Mouse (Mus musculus) ES-E14 (cell line): Measurements from ENCODE around the gene Igflr1. TPM values are rescaled to one million over a fixed set of nuclear protein-coding genes. Genes with fewer than 3 reads are reported as not detected.
A peak's percentile ranks its signal among the peaks of the same experiment; 100 is the strongest.

Source experiments
- DNase-seq: peaks from one replicate; pipeline ENCODE4 v3.0.0-alpha.2; 2013; ENCODE audit warnings: low read depth, low spot score
- H3K27ac ChIP-seq: 2 replicates; pipeline ENCODE4 v1.5.1; 2012; ENCODE audit warnings: low read depth, mild to moderate bottlenecking, low read length, moderate library complexity, mixed read lengths; ENCODE audit not compliant: poor library complexity, insufficient read depth, severe bottlenecking
- H3K36me3 ChIP-seq: 2 replicates; pipeline ENCODE4 v1.6.1; 2012; ENCODE audit warnings: mild to moderate bottlenecking, low read length, moderate library complexity, mixed read lengths; ENCODE audit not compliant: control insufficient read depth, poor library complexity, insufficient read depth, severe bottlenecking
- H3K4me1 ChIP-seq, 2 experiments: fragments of 150-350 bp in 1 of 2; sonication (generic) in 1 of 2; 2 replicates each; pipeline ENCODE4 v1.6.1; 2012; ENCODE audit warnings: low read length in 2 of 2, mild to moderate bottlenecking in 1 of 2, mixed read lengths in 1 of 2; ENCODE audit not compliant: control insufficient read depth in 2 of 2, insufficient read depth in 2 of 2, poor library complexity in 1 of 2
- H3K4me3 ChIP-seq, 2 experiments: fragments of 150-350 bp in 1 of 2; sonication (generic) in 1 of 2; 2 replicates each; pipeline ENCODE4 v1.5.1; 2012; ENCODE audit warnings: low read length in 2 of 2, low read depth in 1 of 2, mild to moderate bottlenecking in 1 of 2, mixed read lengths in 1 of 2; ENCODE audit not compliant: insufficient read depth in 1 of 2, poor library complexity in 1 of 2, severe bottlenecking in 1 of 2
- H3K9ac ChIP-seq: 2 replicates; pipeline ENCODE4 v1.6.1; 2012; ENCODE audit warnings: low read depth, mild to moderate bottlenecking, low read length, mixed read lengths; ENCODE audit not compliant: poor library complexity, insufficient read depth, severe bottlenecking
- H3K9me3 ChIP-seq: fragments of 150-350 bp; sonication (generic); 2 replicates; pipeline ENCODE4 v1.6.1; 2012; ENCODE audit warnings: low read depth, mild to moderate bottlenecking, low read length; ENCODE audit not compliant: control insufficient read depth, insufficient read depth
- CHD2 ChIP-seq: IDR thresholded peaks from 2 replicates; pipeline ENCODE4 v1.6.1; 2014; ENCODE audit warnings: mild to moderate bottlenecking, low read depth, low read length, inconsistent platforms
- HCFC1 ChIP-seq: IDR thresholded peaks from 2 replicates; pipeline ENCODE4 v1.6.1; 2012; ENCODE audit warnings: low read length, inconsistent platforms, borderline replicate concordance; ENCODE audit not compliant: insufficient read depth
- MAFK ChIP-seq: IDR thresholded peaks from 2 replicates; pipeline ENCODE4 v1.6.1; 2014; ENCODE audit warnings: mild to moderate bottlenecking, low read depth, low read length, inconsistent platforms; ENCODE audit not compliant: insufficient read depth
- ZC3H11A ChIP-seq: IDR thresholded peaks from 2 replicates; pipeline ENCODE4 v1.6.1; 2012; ENCODE audit warnings: low read depth, mild to moderate bottlenecking, inconsistent platforms, low read length, borderline replicate concordance
- ZNF384 ChIP-seq: IDR thresholded peaks from 2 replicates; pipeline ENCODE4 v1.6.1; 2012; ENCODE audit warnings: low read depth, low read length, inconsistent platforms
- in situ Hi-C, 2 experiments: fragments of 600-800 bp; cut with MboI; formaldehyde crosslinking; loops; one replicate each; pipeline ENCODE4 v1.15.1; 2025; ENCODE audit warnings: low sequenced_read_pairs in 2 of 2, inconsistent platforms in 1 of 2; ENCODE audit not compliant: unreplicated experiment in 2 of 2
- total RNA-seq: library from RNA; depleted of rRNA; stranded (reverse); fragments of 300-350 nt; gene quantifications from 2 replicates; pipeline ENCODE4 v1.2.3, GENCODE M21; 2012

The Igflr1 gene
- total RNA-seq, 1 experiment = 1.3 TPM

GRCm38 (mm10) chr7:30596811-30597210 lies 31.6 kb downstream of the Igflr1 start:
- Histone ChIP-seq H3K36me3 (no peaks in the 10 kb centered on the region), H3K27ac (no peak overlapping the region), H3K9ac (no peak overlapping the region), H3K4me3 (no peak overlapping the region), H3K9me3 (no peaks in the 10 kb centered on the region), H3K4me1 (peaks cover 4 to 24% of the 10 kb centered on the region in 2 experiments)
- DNase-seq = no peak
- TF ChIP-seq ZC3H11A (no peak), CHD2 (no peak), ZNF384 (no peak), HCFC1 (no peak), MAFK (no peak)
- in situ Hi-C loops = no loop called here

- in situ Hi-C loops = no loop called here
- Histone ChIP-seq H3K9me3 (no peaks in the 10 kb centered on the region), H3K4me1 (peaks cover 8 to 25% of the 10 kb centered on the region in 2 experiments), H3K9ac (peak within 1 kb of the TSS; percentile 4; the same call in 1 of the 2 replicates), H3K27ac (no peak within 1 kb of the TSS), H3K4me3 (peak within 1 kb of the TSS; percentile 5 to 23; a peak in 1 of 4 replicates), H3K36me3 (no peaks in the 10 kb centered on the region)
- no peak for TF ChIP-seq ZC3H11A
- no peak for TF ChIP-seq ZNF384
- peak; percentile 85 for TF ChIP-seq CHD2
- no peak for DNase-seq
Measured at GRCm38 (mm10) chr7:30598786-30599185, 33.6 kb downstream of the Igflr1 start, which contains the start of gene Zbtb32. Gene Zbtb32 (minus strand): TSS chr7:30598909.

GRCm38 (mm10) chr7:30599933-30600353 lies 34.7 kb downstream of the Igflr1 start:
- peaks cover 8 to 23% of the 10 kb centered on the region in 2 experiments for H3K4me1 ChIP-seq
- no peaks in the 10 kb centered on the region for H3K9me3 ChIP-seq
- H3K27ac ChIP-seq = peak overlapping the region; percentile 54; the same call in 1 of the 2 replicates
- H3K36me3 ChIP-seq = no peaks in the 10 kb centered on the region
- peak overlapping the region; percentile 5 to 43; a peak in 2 of 4 replicates for H3K4me3 ChIP-seq
- in situ Hi-C loops = no loop called here
- TF ChIP-seq MAFK (0 out of 2 replicates have a peak, but pooled peaks have one; percentile 29), CHD2 (peak; percentile 82; the same call in 1 of the 2 replicates), ZNF384 (no peak)
- H3K9ac ChIP-seq = peak overlapping the region; percentile 33; the same call in 1 of the 2 replicates
- DNase-seq = peak; percentile 88

GRCm38 (mm10) chr7:30600651-30601050 lies 35.4 kb downstream of the Igflr1 start:
- DNase-seq = no peak
- no peaks in the 10 kb centered on the region for H3K36me3 ChIP-seq
- H3K4me1 ChIP-seq = peaks cover 8 to 22% of the 10 kb centered on the region in 2 experiments
- TF ChIP-seq HCFC1 (no peak), CHD2 (no peak), MAFK (no peak), ZNF384 (no peak), ZC3H11A (no peak)
- H3K9me3 ChIP-seq = no peaks in the 10 kb centered on the region
- in situ Hi-C loops = no loop called here
- 0 out of 4 replicates have a peak overlapping the region, but pooled peaks of 1 of the 2 experiments have one; percentile 43 for H3K4me3 ChIP-seq
- H3K9ac ChIP-seq = peak overlapping the region; percentile 33; the same call in 1 of the 2 replicates
- H3K27ac ChIP-seq = peak overlapping the region; percentile 54

- TF ChIP-seq HCFC1 = 0 out of 2 replicates have a peak, but pooled peaks have one; percentile 27
- TF ChIP-seq ZNF384 = no peak
- TF ChIP-seq CHD2 = 0 out of 2 replicates have a peak, but pooled peaks have one; percentile 29
- no peak for TF ChIP-seq MAFK
- no peak for TF ChIP-seq ZC3H11A
Measured at GRCm38 (mm10) chr7:30602583-30602982, 37.4 kb downstream of the Igflr1 start.

More at GRCm38 (mm10) chr7:30602583-30602982, 37.4 kb downstream of the Igflr1 start:
- Histone ChIP-seq H3K27ac (peak overlapping the region; percentile 76), H3K36me3 (no peaks in the 10 kb centered on the region), H3K4me3 (no peak overlapping the region), H3K9me3 (no peaks in the 10 kb centered on the region), H3K9ac (no peak overlapping the region), H3K4me1 (peaks cover 8 to 27% of the 10 kb centered on the region in 2 experiments)
- in situ Hi-C loops = no loop called here
- peak; percentile 72 for DNase-seq
